Mouse (Mus musculus) ES-E14 (cell line): ENCODE results near the gene Trp53. TPM values are rescaled to one million over a fixed set of nuclear protein-coding genes. Genes with fewer than 3 reads are reported as not detected.
"Not testable (repeated sequence)": the region's sequence is repeated elsewhere in the genome, so short reads cannot be mapped to it uniquely, and the experiment has no call there.

ENCODE experiments used
- DNase-seq: peaks from one replicate; pipeline ENCODE4 v3.0.0-alpha.2; 2013; ENCODE audit warnings: low read depth, low spot score
- H3K27ac ChIP-seq: 2 replicates; pipeline ENCODE4 v1.5.1; 2012; ENCODE audit warnings: low read depth, mild to moderate bottlenecking, low read length, moderate library complexity, mixed read lengths; ENCODE audit not compliant: poor library complexity, insufficient read depth, severe bottlenecking
- H3K36me3 ChIP-seq: 2 replicates; pipeline ENCODE4 v1.6.1; 2012; ENCODE audit warnings: mild to moderate bottlenecking, low read length, moderate library complexity, mixed read lengths; ENCODE audit not compliant: control insufficient read depth, poor library complexity, insufficient read depth, severe bottlenecking
- H3K4me1 ChIP-seq, 2 experiments: fragments of 150-350 bp in 1 of 2; sonication (generic) in 1 of 2; 2 replicates each; pipeline ENCODE4 v1.6.1; 2012; ENCODE audit warnings: low read length in 2 of 2, mild to moderate bottlenecking in 1 of 2, mixed read lengths in 1 of 2; ENCODE audit not compliant: control insufficient read depth in 2 of 2, insufficient read depth in 2 of 2, poor library complexity in 1 of 2
- H3K4me3 ChIP-seq, 2 experiments: fragments of 150-350 bp in 1 of 2; sonication (generic) in 1 of 2; 2 replicates each; pipeline ENCODE4 v1.5.1; 2012; ENCODE audit warnings: low read length in 2 of 2, low read depth in 1 of 2, mild to moderate bottlenecking in 1 of 2, mixed read lengths in 1 of 2; ENCODE audit not compliant: insufficient read depth in 1 of 2, poor library complexity in 1 of 2, severe bottlenecking in 1 of 2
- H3K9ac ChIP-seq: 2 replicates; pipeline ENCODE4 v1.6.1; 2012; ENCODE audit warnings: low read depth, mild to moderate bottlenecking, low read length, mixed read lengths; ENCODE audit not compliant: poor library complexity, insufficient read depth, severe bottlenecking
- H3K9me3 ChIP-seq: fragments of 150-350 bp; sonication (generic); 2 replicates; pipeline ENCODE4 v1.6.1; 2012; ENCODE audit warnings: low read depth, mild to moderate bottlenecking, low read length; ENCODE audit not compliant: control insufficient read depth, insufficient read depth
- CHD2 ChIP-seq: IDR thresholded peaks from 2 replicates; pipeline ENCODE4 v1.6.1; 2014; ENCODE audit warnings: mild to moderate bottlenecking, low read depth, low read length, inconsistent platforms
- HCFC1 ChIP-seq: IDR thresholded peaks from 2 replicates; pipeline ENCODE4 v1.6.1; 2012; ENCODE audit warnings: low read length, inconsistent platforms, borderline replicate concordance; ENCODE audit not compliant: insufficient read depth
- MAFK ChIP-seq: IDR thresholded peaks from 2 replicates; pipeline ENCODE4 v1.6.1; 2014; ENCODE audit warnings: mild to moderate bottlenecking, low read depth, low read length, inconsistent platforms; ENCODE audit not compliant: insufficient read depth
- ZC3H11A ChIP-seq: IDR thresholded peaks from 2 replicates; pipeline ENCODE4 v1.6.1; 2012; ENCODE audit warnings: low read depth, mild to moderate bottlenecking, inconsistent platforms, low read length, borderline replicate concordance
- ZNF384 ChIP-seq: IDR thresholded peaks from 2 replicates; pipeline ENCODE4 v1.6.1; 2012; ENCODE audit warnings: low read depth, low read length, inconsistent platforms
- in situ Hi-C, 2 experiments: fragments of 600-800 bp; cut with MboI; formaldehyde crosslinking; loops; one replicate each; pipeline ENCODE4 v1.15.1; 2025; ENCODE audit warnings: low sequenced_read_pairs in 2 of 2, inconsistent platforms in 1 of 2; ENCODE audit not compliant: unreplicated experiment in 2 of 2
- total RNA-seq: library from RNA; depleted of rRNA; stranded (reverse); fragments of 300-350 nt; gene quantifications from 2 replicates; pipeline ENCODE4 v1.2.3, GENCODE M21; 2012; rRNA removed

Gene Trp53
- 98.0 and 105 TPM in 2 replicates for total RNA-seq

GRCm38 (mm10) chr11:69580091-69580514, at the start of gene Trp53, which contains the start of gene Wrap53:
Gene Trp53, plus strand, starts transcription at chr11:69580359.
Gene Wrap53, minus strand, starts transcription at chr11:69580255.
- H3K27ac ChIP-seq, result peak within 1 kb of the TSS; percentile 99
- H3K9me3 ChIP-seq, result no peaks in the 10 kb centered on the region
- peak; percentile 89 for DNase-seq
- peak within 1 kb of the TSS; percentile 90 to 97 for H3K4me3 ChIP-seq
- H3K9ac ChIP-seq, result peak within 1 kb of the TSS; percentile 98
- TF ChIP-seq MAFK, result 0 out of 2 replicates have a peak, but pooled peaks have one; percentile 16
- TF ChIP-seq ZNF384, result no peak
- peak; percentile 91 for TF ChIP-seq CHD2
- TF ChIP-seq HCFC1, result peak; percentile 91
- no peak for TF ChIP-seq ZC3H11A
- H3K4me1 ChIP-seq, result peaks cover 9 to 19% of the 10 kb centered on the region in 2 experiments
- H3K36me3 ChIP-seq, result peaks cover 22% of the 10 kb centered on the region
- in situ Hi-C loops, result no loop called here

DNA sequence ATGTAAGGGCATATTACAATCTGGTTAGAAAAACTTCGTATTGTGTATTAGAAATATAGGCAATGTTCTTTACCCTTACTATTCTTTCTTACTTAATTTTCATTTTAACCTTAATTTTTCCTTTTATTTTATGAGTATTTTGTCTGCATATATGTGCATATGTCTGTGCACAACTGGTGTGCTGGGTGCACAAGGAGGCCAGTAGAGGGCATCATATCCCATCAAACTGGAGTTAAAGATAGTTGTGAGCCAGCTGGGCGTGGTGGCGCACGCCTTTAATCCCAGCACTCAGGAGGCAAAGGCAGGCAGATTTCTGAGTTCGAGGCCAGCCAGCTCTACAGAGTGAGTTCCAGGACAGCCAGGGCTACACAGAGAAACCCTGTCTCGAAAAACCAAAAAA, 49.4 kb upstream of the Trp53 start:
- H3K4me1 ChIP-seq, H3K27ac ChIP-seq, H3K4me3 ChIP-seq, H3K9ac ChIP-seq, H3K36me3 ChIP-seq, H3K9me3 ChIP-seq, in situ Hi-C loops, DNase-seq: not testable (repeated sequence)
- peak; percentile 29; the same call in 1 of the 2 replicates for TF ChIP-seq ZC3H11A

DNA sequence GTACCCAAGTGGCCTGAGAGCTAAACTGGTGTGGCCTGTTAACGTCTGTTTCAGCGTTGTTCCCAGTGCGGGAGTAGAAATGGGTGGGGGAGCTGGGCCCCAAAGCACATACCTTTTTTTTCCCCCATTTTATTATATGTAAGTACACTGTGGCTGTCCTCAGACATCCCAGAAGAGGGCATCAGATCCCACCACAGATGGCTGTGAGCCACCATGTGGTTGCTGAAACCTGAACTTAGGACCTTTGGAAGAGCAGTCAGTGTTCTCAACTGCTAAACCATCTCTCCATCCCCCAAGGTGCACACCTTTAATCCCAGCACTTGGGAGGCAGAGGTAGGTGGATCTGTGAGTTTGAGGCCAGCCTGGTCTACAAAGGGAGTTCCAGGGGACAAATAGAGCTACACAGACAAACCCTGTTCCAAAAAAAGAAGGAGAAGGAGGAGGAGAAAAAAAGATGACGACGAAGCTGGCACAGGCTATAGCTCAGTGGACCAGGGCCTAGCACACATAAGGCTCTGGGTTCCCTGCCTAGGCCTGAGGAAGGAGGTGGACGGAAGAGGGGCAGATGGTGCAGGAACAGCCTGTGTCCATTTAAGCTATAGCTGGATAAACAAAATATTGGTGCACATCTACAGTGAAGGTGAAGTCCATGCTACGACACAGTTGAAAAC, 47.5 kb upstream of the Trp53 start:
- Histone ChIP-seq H3K9ac (no peak overlapping the region), H3K27ac (no peak overlapping the region)
- no peak for DNase-seq

GRCm38 (mm10) chr11:69534990-69535389, 45.2 kb upstream of the Trp53 start:
- Histone ChIP-seq H3K4me3 (no peak overlapping the region), H3K27ac (no peak overlapping the region), H3K4me1 (peaks cover 0 to 2% of the 10 kb centered on the region in 2 experiments; a peak in 1 of 4 replicates), H3K9me3 (no peaks in the 10 kb centered on the region), H3K36me3 (no peaks in the 10 kb centered on the region), H3K9ac (no peak overlapping the region)
- in situ Hi-C loops, result no loop called here
- TF ChIP-seq ZNF384, result 0 out of 2 replicates have a peak, but pooled peaks have one; percentile 40
- TF ChIP-seq HCFC1, result no peak
- no peak for DNase-seq

More for the DNA sequence above, 47.5 kb upstream of the Trp53 start:
- H3K36me3 ChIP-seq, result no peaks in the 10 kb centered on the region
- H3K9me3 ChIP-seq, result no peaks in the 10 kb centered on the region
- peaks cover 0 to 5% of the 10 kb centered on the region in 2 experiments; a peak in 2 of 4 replicates for H3K4me1 ChIP-seq
- in situ Hi-C loops, result no loop called here
- H3K4me3 ChIP-seq, result no peak overlapping the region
- TF ChIP-seq ZC3H11A, result no peak
- no peak for TF ChIP-seq ZNF384
- TF ChIP-seq MAFK, result no peak
- no peak for TF ChIP-seq CHD2
- TF ChIP-seq HCFC1, result no peak

GRCm38 (mm10) chr11:69540700-69541099, 39.5 kb upstream of the Trp53 start:
- Histone ChIP-seq H3K4me1 (peaks cover 0 to 2% of the 10 kb centered on the region in 2 experiments; a peak in 2 of 4 replicates), H3K9ac (no peak overlapping the region), H3K36me3 (no peaks in the 10 kb centered on the region), H3K9me3 (no peaks in the 10 kb centered on the region), H3K4me3 (no peak overlapping the region), H3K27ac (no peak overlapping the region)
- TF ChIP-seq HCFC1 (no peak), MAFK (no peak), ZNF384 (peak; percentile 83)
- DNase-seq, result no peak
- in situ Hi-C loops, result no loop called here

- H3K27ac ChIP-seq, H3K4me1 ChIP-seq, H3K4me3 ChIP-seq, DNase-seq, H3K9ac ChIP-seq, H3K9me3 ChIP-seq, in situ Hi-C loops, H3K36me3 ChIP-seq: not testable (repeated sequence)
These were observed 38.4 kb upstream of the Trp53 start for GRCm38 (mm10) chr11:69541741-69542140.
